Mouse (Mus musculus): ENCODE data around the gene Eaf2. TPM values are rescaled to one million over a fixed set of nuclear protein-coding genes. Genes with fewer than 3 reads are reported as not detected.

The Eaf2 gene
- polyA plus RNA-seq, 1 experiment from 2014 or later, result 0.86 TPM

GRCm38 (mm10) chr16:36903156-36903555 is 28.4 kb upstream of the Eaf2 start:
- H3K4me3 ChIP-seq (ENCODE audit: low read depth, low read length), result no peak overlapping the region
- DNase-seq (ENCODE audit: low spot score, missing footprints), result no peak

DNA sequence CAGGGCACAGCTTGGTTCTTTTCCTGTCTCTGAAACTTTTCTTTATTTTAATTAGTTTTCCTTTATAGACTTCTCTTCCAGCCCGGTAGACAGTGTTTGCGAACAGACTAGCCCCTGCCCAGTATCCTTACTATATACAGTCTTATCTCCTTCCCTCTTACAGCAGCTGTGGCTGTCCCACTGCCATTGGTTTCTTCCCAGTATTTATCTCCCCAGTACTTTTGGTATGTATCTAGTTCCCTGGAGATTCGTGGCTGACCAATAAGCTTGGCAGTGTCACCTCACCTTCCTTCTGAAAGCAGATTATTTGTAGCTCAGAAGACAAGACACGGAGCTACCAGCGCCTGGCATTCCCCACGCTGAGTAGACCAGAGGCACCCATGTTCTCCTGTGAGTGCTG is 21.9 kb upstream of the Eaf2 start:
- peaks cover 6% of the 10 kb centered on the region; the same call in 1 of the 2 replicates for H3K36me3 ChIP-seq (ENCODE audit: control insufficient read depth, insufficient read depth, low read length)
- H3K27me3 ChIP-seq (ENCODE audit: control insufficient read depth, insufficient read depth, low read length), result no peaks in the 10 kb centered on the region

More at GRCm38 (mm10) chr16:36903156-36903555, 28.4 kb upstream of the Eaf2 start:
- H3K27ac ChIP-seq (ENCODE audit: low read depth, low read length), result no peak overlapping the region
- no peaks in the 10 kb centered on the region for H3K27me3 ChIP-seq (ENCODE audit: control insufficient read depth, insufficient read depth, low read length)
- H3K36me3 ChIP-seq (ENCODE audit: control insufficient read depth, insufficient read depth, low read length), result peaks cover 9% of the 10 kb centered on the region; the same call in 1 of the 2 replicates
- H3K4me2 ChIP-seq, result no peak overlapping the region
- no peaks in the 10 kb centered on the region for H3K9me3 ChIP-seq (ENCODE audit: control insufficient read depth, low read length)
- ATAC-seq (ENCODE audit: low FRiP score), result no peak
- WGBS, result 91% methylated on average over 5 of the region's 5 CpGs
- no peaks in the 10 kb centered on the region for H3K4me1 ChIP-seq (ENCODE audit: control insufficient read depth, insufficient read depth, low read length)
- no peak overlapping the region for H3K9ac ChIP-seq (ENCODE audit: low read length)

GRCm38 (mm10) chr16:36893317-36893716 is 18.5 kb upstream of the Eaf2 start:
- Histone ChIP-seq H3K9me3 (ENCODE audit: control insufficient read depth, low read length) (no peaks in the 10 kb centered on the region), H3K36me3 (ENCODE audit: control insufficient read depth, insufficient read depth, low read length) (no peaks in the 10 kb centered on the region)

More for the DNA sequence above, 21.9 kb upstream of the Eaf2 start:
- no peaks in the 10 kb centered on the region for H3K9me3 ChIP-seq (ENCODE audit: control insufficient read depth, low read length)
- no peak overlapping the region for H3K27ac ChIP-seq (ENCODE audit: low read depth, low read length)
- H3K9ac ChIP-seq (ENCODE audit: low read length), result no peak overlapping the region
- DNase-seq (ENCODE audit: low spot score, missing footprints), result no peak
- H3K4me2 ChIP-seq, result no peak overlapping the region
- no peaks in the 10 kb centered on the region for H3K4me1 ChIP-seq (ENCODE audit: control insufficient read depth, insufficient read depth, low read length)
- ATAC-seq (ENCODE audit: low FRiP score), result no peak
- 97% methylated on average over 6 of the region's 6 CpGs for WGBS
- no peak overlapping the region for H3K4me3 ChIP-seq (ENCODE audit: low read depth, low read length)

GRCm38 (mm10) chr16:36891415-36891814 is 16.6 kb upstream of the Eaf2 start:
- Histone ChIP-seq H3K27me3 (ENCODE audit: control insufficient read depth, insufficient read depth, low read length) (no peaks in the 10 kb centered on the region), H3K36me3 (ENCODE audit: control insufficient read depth, insufficient read depth, low read length) (no peaks in the 10 kb centered on the region), H3K27ac (ENCODE audit: low read depth, low read length) (no peak overlapping the region), H3K9me3 (ENCODE audit: control insufficient read depth, low read length) (no peaks in the 10 kb centered on the region), H3K4me2 (no peak overlapping the region), H3K4me1 (ENCODE audit: control insufficient read depth, insufficient read depth, low read length) (no peaks in the 10 kb centered on the region), H3K4me3 (ENCODE audit: low read depth, low read length) (no peak overlapping the region), H3K9ac (ENCODE audit: low read length) (no peak overlapping the region)
- ATAC-seq (ENCODE audit: low FRiP score) (no peak), DNase-seq (ENCODE audit: low spot score, missing footprints) (no peak)
- WGBS, result 95% methylated on average over 4 of the region's 4 CpGs

More at GRCm38 (mm10) chr16:36893317-36893716, 18.5 kb upstream of the Eaf2 start:
- ATAC-seq (ENCODE audit: low FRiP score) (no peak), DNase-seq (ENCODE audit: low spot score, missing footprints) (no peak)
- H3K27ac ChIP-seq (ENCODE audit: low read depth, low read length), result no peak overlapping the region
- H3K27me3 ChIP-seq (ENCODE audit: control insufficient read depth, insufficient read depth, low read length), result no peaks in the 10 kb centered on the region
- no peaks in the 10 kb centered on the region for H3K4me1 ChIP-seq (ENCODE audit: control insufficient read depth, insufficient read depth, low read length)
- WGBS, result 90% methylated on average over 10 of the region's 10 CpGs
- no peak overlapping the region for H3K4me3 ChIP-seq (ENCODE audit: low read depth, low read length)
- H3K4me2 ChIP-seq, result no peak overlapping the region
- H3K9ac ChIP-seq (ENCODE audit: low read length), result no peak overlapping the region

- no peak overlapping the region for H3K27ac ChIP-seq (ENCODE audit: low read depth, low read length)
- H3K4me1 ChIP-seq (ENCODE audit: control insufficient read depth, insufficient read depth, low read length), result no peaks in the 10 kb centered on the region
- DNase-seq (ENCODE audit: low spot score, missing footprints) (no peak), ATAC-seq (ENCODE audit: low FRiP score) (no peak)
- H3K4me3 ChIP-seq (ENCODE audit: low read depth, low read length), result no peak overlapping the region
- H3K9ac ChIP-seq (ENCODE audit: low read length), result no peak overlapping the region
- no peaks in the 10 kb centered on the region for H3K27me3 ChIP-seq (ENCODE audit: control insufficient read depth, insufficient read depth, low read length)
- no peaks in the 10 kb centered on the region for H3K36me3 ChIP-seq (ENCODE audit: control insufficient read depth, insufficient read depth, low read length)
- no peaks in the 10 kb centered on the region for H3K9me3 ChIP-seq (ENCODE audit: control insufficient read depth, low read length)
- WGBS, result 95% methylated on average over 3 of the region's 3 CpGs
- H3K4me2 ChIP-seq, result no peak overlapping the region
Measured at GRCm38 (mm10) chr16:36890559-36890958, 15.8 kb upstream of the Eaf2 start.

- Histone ChIP-seq H3K36me3 (ENCODE audit: control insufficient read depth, insufficient read depth, low read length) (no peaks in the 10 kb centered on the region), H3K4me1 (ENCODE audit: control insufficient read depth, insufficient read depth, low read length) (no peaks in the 10 kb centered on the region), H3K27ac (ENCODE audit: low read depth, low read length) (no peak overlapping the region), H3K4me3 (ENCODE audit: low read depth, low read length) (no peak overlapping the region), H3K4me2 (no peak overlapping the region), H3K9me3 (ENCODE audit: control insufficient read depth, low read length) (no peaks in the 10 kb centered on the region), H3K9ac (ENCODE audit: low read length) (no peak overlapping the region), H3K27me3 (ENCODE audit: control insufficient read depth, insufficient read depth, low read length) (no peaks in the 10 kb centered on the region)
- 79% methylated on average over 5 of the region's 5 CpGs for WGBS
- no peak for DNase-seq (ENCODE audit: low spot score, missing footprints)
- ATAC-seq (ENCODE audit: low FRiP score), result no peak
Measured at GRCm38 (mm10) chr16:36887546-36887945, 12.7 kb upstream of the Eaf2 start.

GRCm38 (mm10) chr16:36885912-36886311 is 11.1 kb upstream of the Eaf2 start:
- Histone ChIP-seq H3K36me3 (ENCODE audit: control insufficient read depth, insufficient read depth, low read length) (no peaks in the 10 kb centered on the region), H3K4me3 (ENCODE audit: low read depth, low read length) (no peak overlapping the region), H3K27ac (ENCODE audit: low read depth, low read length) (no peak overlapping the region), H3K9ac (ENCODE audit: low read length) (no peak overlapping the region), H3K4me2 (no peak overlapping the region), H3K4me1 (ENCODE audit: control insufficient read depth, insufficient read depth, low read length) (no peaks in the 10 kb centered on the region), H3K27me3 (ENCODE audit: control insufficient read depth, insufficient read depth, low read length) (no peaks in the 10 kb centered on the region), H3K9me3 (ENCODE audit: control insufficient read depth, low read length) (no peaks in the 10 kb centered on the region)
- 82% methylated on average over 11 of the region's 11 CpGs for WGBS
- DNase-seq (ENCODE audit: low spot score, missing footprints) (no peak), ATAC-seq (ENCODE audit: low FRiP score) (no peak)

DNA sequence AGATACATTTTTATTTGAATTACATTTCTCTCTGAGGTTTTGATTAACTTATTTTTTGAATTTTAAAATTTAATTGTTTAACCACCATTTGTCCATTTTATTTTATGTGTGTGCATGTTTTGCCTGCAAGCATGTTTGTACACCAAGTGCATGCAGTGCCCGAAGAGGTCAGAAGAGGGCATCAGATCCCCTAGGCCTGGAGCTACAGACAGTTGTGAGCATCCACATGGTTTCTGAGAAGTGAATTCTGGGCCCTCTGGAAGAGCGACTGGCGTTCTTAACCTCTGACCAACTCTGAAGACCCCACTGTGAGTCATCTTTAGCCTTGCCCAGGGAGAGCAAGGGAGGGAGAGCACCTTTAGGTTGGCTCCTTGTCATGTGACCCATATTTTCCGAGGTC is 10.1 kb upstream of the Eaf2 start:
- no peak for DNase-seq (ENCODE audit: low spot score, missing footprints)
- Histone ChIP-seq H3K36me3 (ENCODE audit: control insufficient read depth, insufficient read depth, low read length) (no peaks in the 10 kb centered on the region), H3K27me3 (ENCODE audit: control insufficient read depth, insufficient read depth, low read length) (no peaks in the 10 kb centered on the region), H3K4me3 (ENCODE audit: low read depth, low read length) (no peak overlapping the region), H3K9me3 (ENCODE audit: control insufficient read depth, low read length) (no peaks in the 10 kb centered on the region), H3K4me1 (ENCODE audit: control insufficient read depth, insufficient read depth, low read length) (no peaks in the 10 kb centered on the region), H3K9ac (ENCODE audit: low read length) (no peak overlapping the region), H3K4me2 (no peak overlapping the region), H3K27ac (ENCODE audit: low read depth, low read length) (no peak overlapping the region)
- 82% methylated on average over 4 of the region's 4 CpGs for whole genome bisulfite sequencing
- ATAC-seq (ENCODE audit: low FRiP score), result 0 out of 2 replicates have a peak, but pooled peaks have one; percentile 19

- Histone ChIP-seq H3K4me3 (ENCODE audit: low read depth, low read length) (no peak overlapping the region), H3K9me3 (ENCODE audit: control insufficient read depth, low read length) (no peaks in the 10 kb centered on the region), H3K4me2 (no peak overlapping the region), H3K27me3 (ENCODE audit: control insufficient read depth, insufficient read depth, low read length) (no peaks in the 10 kb centered on the region), H3K27ac (ENCODE audit: low read depth, low read length) (no peak overlapping the region; the same call in 1 of the 2 replicates), H3K4me1 (ENCODE audit: control insufficient read depth, insufficient read depth, low read length) (no peaks in the 10 kb centered on the region), H3K36me3 (ENCODE audit: control insufficient read depth, insufficient read depth, low read length) (no peaks in the 10 kb centered on the region), H3K9ac (ENCODE audit: low read length) (no peak overlapping the region)
- ATAC-seq (ENCODE audit: low FRiP score) (peak; percentile 44; the same call in 1 of the 2 replicates), DNase-seq (ENCODE audit: low spot score, missing footprints) (no peak)
- 34% methylated on average over 5 of the region's 5 CpGs for WGBS
Measured at GRCm38 (mm10) chr16:36882737-36883343, 8.0 kb upstream of the Eaf2 start.
